Mouse (Mus musculus) thymus, postnatal 36 days (tissue): ENCODE results near the gene Gad2.

Source experiments
- DNase-seq, 2 experiments: peaks; one replicate each; pipeline ENCODE4 v3.0.0; 2022; ENCODE audit warnings: mixed read lengths in 2 of 2

Gene Gad2

GRCm38 (mm10) chr2:22648394-22648793 lies 26.4 kb downstream of the Gad2 start:
- DNase-seq = no peak

GRCm38 (mm10) chr2:22651826-22652225 lies 29.8 kb downstream of the Gad2 start:
- no peak for DNase-seq

- DNase-seq = no peak
These were observed 41.7 kb downstream of the Gad2 start for GRCm38 (mm10) chr2:22663731-22664130.

GRCm38 (mm10) chr2:22670415-22670814 lies 48.4 kb downstream of the Gad2 start:
- no peak for DNase-seq

- DNase-seq = no peak
These were observed 49.3 kb downstream of the Gad2 start for GRCm38 (mm10) chr2:22671348-22671747.

- no peak for DNase-seq
These were observed 55.1 kb downstream of the Gad2 start for GRCm38 (mm10) chr2:22677066-22677465.

- no peak for DNase-seq
These were observed 57.9 kb downstream of the Gad2 start for GRCm38 (mm10) chr2:22679944-22680343.

GRCm38 (mm10) chr2:22689969-22690368 lies 68.0 kb downstream of the Gad2 start:
- peak; percentile 9 to 13 for DNase-seq

GRCm38 (mm10) chr2:22704780-22705727 lies 83.0 kb downstream of the Gad2 start:
- no peak for DNase-seq

- no peak for DNase-seq
These were observed 84.2 kb downstream of the Gad2 start for GRCm38 (mm10) chr2:22706233-22706632.

GRCm38 (mm10) chr2:22721522-22722470 lies 99.8 kb downstream of the Gad2 start:
- peak; percentile 41 to 48 for DNase-seq

- no peak for DNase-seq
These were observed 102.0 kb downstream of the Gad2 start for GRCm38 (mm10) chr2:22723927-22724534.

- DNase-seq = no peak
These were observed 105.1 kb downstream of the Gad2 start for GRCm38 (mm10) chr2:22727113-22727512.

- DNase-seq = no peak
These were observed 114.1 kb downstream of the Gad2 start for GRCm38 (mm10) chr2:22736134-22736533.

- no peak for DNase-seq
These were observed 117.4 kb downstream of the Gad2 start for GRCm38 (mm10) chr2:22739369-22739768.

- no peak for DNase-seq
These were observed 118.4 kb downstream of the Gad2 start for GRCm38 (mm10) chr2:22740441-22740840.

GRCm38 (mm10) chr2:22741222-22741621 lies 119.2 kb downstream of the Gad2 start:
- DNase-seq = no peak
